Mouse (Mus musculus) lung, embryonic 14.5 days (tissue): ENCODE measurements around the gene Vsig10. TPM values are rescaled to one million over a fixed set of nuclear protein-coding genes. Genes with fewer than 3 reads are reported as not detected.

ENCODE experiments used
- ATAC-seq: fragments of 200-750 bp; cut with Nextera tagmentation; 2 replicates; pipeline ENCODE4 v1.8.0; 2017; ENCODE audit warnings: mild to moderate bottlenecking, moderate TSS enrichment, moderate library complexity; ENCODE audit not compliant: insufficient read depth
- DNase-seq: peaks from one replicate; pipeline ENCODE4 v3.0.0-alpha.2; 2015
- H3K27ac ChIP-seq: fragments of 300-500 bp; sonication (generic); 2 replicates; pipeline ENCODE4 v1.5.1; 2014; ENCODE audit warnings: low read depth, mild to moderate bottlenecking, moderate library complexity
- H3K27me3 ChIP-seq: fragments of 300-500 bp; sonication (generic); 2 replicates; pipeline ENCODE4 v1.6.1; 2014; ENCODE audit warnings: low read length, control low read depth; ENCODE audit not compliant: insufficient read depth
- H3K36me3 ChIP-seq: fragments of 300-500 bp; sonication (generic); 2 replicates; pipeline ENCODE4 v1.6.1; 2014; ENCODE audit warnings: control low read depth; ENCODE audit not compliant: insufficient read depth
- H3K4me1 ChIP-seq: fragments of 300-500 bp; sonication (generic); 2 replicates; pipeline ENCODE4 v1.6.1; 2014; ENCODE audit warnings: antibody characterized with exemption, control low read depth; ENCODE audit not compliant: insufficient read depth
- H3K4me2 ChIP-seq: fragments of 300-500 bp; sonication (generic); 2 replicates; pipeline ENCODE4 v1.6.1; 2014; ENCODE audit warnings: mild to moderate bottlenecking
- H3K4me3 ChIP-seq: fragments of 300-500 bp; sonication (generic); 2 replicates; pipeline ENCODE4 v1.5.1; 2014; ENCODE audit warnings: low read depth, low read length
- H3K9ac ChIP-seq: fragments of 300-500 bp; sonication (generic); 2 replicates; pipeline ENCODE4 v1.6.1; 2014
- H3K9me3 ChIP-seq: fragments of 300-500 bp; sonication (generic); 2 replicates; pipeline ENCODE4 v1.6.1; 2016; ENCODE audit warnings: low read depth, low read length, control low read depth
- CTCF ChIP-seq: IDR thresholded peaks from 2 replicates; pipeline ENCODE4 v1.5.1; 2016; ENCODE audit warnings: antibody characterized with exemption, low read depth
- WGBS: fragments of 180-500 bp; shearing (Covaris S2); extraction: QIAGEN DNeasy Blood & Tissue Kit; methylation state at CpG from one replicate; pipeline ENCODE4 v1.1.7; 2014; 5-methylcytosine and 5-hydroxymethylcytosine counted together
- polyA plus RNA-seq: library from polyadenylated mRNA; unstranded; fragments of >200 nt; fragmentation: Nextera tagmentation; extraction: Ambion mirVana; gene quantifications from 2 replicates; pipeline ENCODE4 v1.2.1, GENCODE M21; 2014

Gene Vsig10
- polyA plus RNA-seq, 1 experiment from 2014 or later: 6.8 TPM

DNA sequence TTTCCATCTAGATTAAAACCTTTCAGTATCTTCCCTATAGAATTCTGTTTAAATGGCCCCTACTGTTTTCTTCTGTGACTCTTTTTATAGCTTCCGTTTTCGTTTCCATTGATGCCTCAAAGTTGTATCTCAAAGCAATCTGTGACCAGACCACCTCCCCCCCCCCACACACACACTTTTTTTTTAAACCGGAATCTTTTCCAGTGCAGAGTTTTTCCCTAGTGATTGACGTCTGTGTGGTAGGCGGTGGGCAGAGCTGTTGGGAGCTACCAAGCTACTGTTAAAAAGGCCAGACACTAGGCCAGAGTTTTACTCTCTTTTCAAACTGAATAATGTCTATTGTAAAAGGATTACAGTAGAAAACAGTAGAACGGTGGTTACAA is 39.4 kb downstream of the Vsig10 start:
- WGBS: 11% methylated on average over 6 of the region's 6 CpGs
- no peak for TF ChIP-seq CTCF

DNA sequence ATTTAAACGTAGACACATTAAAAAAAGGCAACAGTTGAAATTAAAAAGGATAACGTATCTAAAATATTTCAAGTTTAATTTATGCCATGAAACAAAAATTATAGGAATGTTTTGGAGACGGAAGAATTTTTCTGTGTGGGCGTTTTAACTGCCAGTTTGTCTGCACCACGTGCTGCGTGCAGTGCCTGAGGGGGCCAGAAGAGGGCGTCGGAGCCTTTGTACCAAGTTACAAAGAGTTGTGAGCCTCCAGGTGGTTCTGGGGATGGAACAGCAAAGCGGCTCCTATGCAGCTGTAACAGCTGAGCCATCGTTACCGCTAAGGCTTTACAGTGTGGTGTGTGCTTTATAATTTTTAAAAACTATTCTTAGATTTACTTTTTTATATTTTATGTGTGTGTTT is 39.8 kb downstream of the Vsig10 start:
- Histone ChIP-seq H3K9me3 (no peaks in the 10 kb centered on the region), H3K4me2 (peak overlapping the region; percentile 87), H3K4me3 (peak overlapping the region; percentile 92; the same call in 1 of the 2 replicates), H3K36me3 (peaks cover 7% of the 10 kb centered on the region; the same call in 1 of the 2 replicates), H3K9ac (no peak overlapping the region), H3K27ac (no peak overlapping the region), H3K4me1 (peaks cover 30% of the 10 kb centered on the region), H3K27me3 (no peaks in the 10 kb centered on the region)
- ATAC-seq (no peak), DNase-seq (peak; percentile 83)
- 43% methylated on average over 11 of the region's 11 CpGs for WGBS
- TF ChIP-seq CTCF: peak; percentile 67

More for the DNA sequence above, 39.4 kb downstream of the Vsig10 start:
- no peak for ATAC-seq
- Histone ChIP-seq H3K27me3 (no peaks in the 10 kb centered on the region), H3K4me1 (peaks cover 30% of the 10 kb centered on the region), H3K27ac (peak overlapping the region; percentile 94; the same call in 1 of the 2 replicates), H3K9me3 (no peaks in the 10 kb centered on the region), H3K4me2 (peak overlapping the region; percentile 87), H3K36me3 (0 out of 2 replicates have a peak, but pooled peaks cover 2% of the 10 kb centered on the region), H3K4me3 (peak overlapping the region; percentile 92), H3K9ac (peak overlapping the region; percentile 93)
- no peak for DNase-seq

DNA sequence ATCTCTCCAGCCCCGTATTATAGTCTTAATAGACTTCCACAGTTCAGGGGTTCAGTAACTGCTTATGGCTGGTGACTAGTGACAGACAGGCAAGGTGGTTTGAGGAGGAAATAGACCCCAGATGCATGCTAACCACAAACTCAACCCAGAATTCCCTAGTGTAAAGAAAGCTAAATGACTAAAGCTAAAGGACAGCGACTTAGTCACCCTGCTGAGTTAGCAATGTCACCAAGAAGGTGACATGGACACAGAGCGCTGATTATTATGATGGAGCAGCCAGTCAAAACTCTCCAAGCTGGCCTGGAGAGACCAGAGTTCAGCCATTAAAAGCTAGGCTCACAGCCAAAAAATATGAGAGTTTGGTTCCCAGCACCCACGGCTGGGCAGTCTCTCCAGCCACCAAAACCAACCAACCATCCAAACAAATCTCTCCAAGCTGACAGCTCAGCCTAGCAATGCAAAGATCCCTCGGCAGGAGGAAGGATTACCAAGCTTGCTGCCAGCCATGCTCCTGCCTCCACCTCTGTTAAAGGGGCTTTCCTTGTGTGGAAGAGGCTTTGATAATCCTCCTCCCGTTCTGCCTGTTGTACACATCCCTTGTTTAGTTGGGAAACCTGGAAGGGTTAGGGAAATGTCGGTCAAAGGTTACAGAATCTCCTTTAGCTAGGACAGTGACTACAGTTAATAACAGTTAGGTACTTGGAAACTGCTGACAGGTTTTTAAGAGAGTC is 40.8 kb downstream of the Vsig10 start:
- DNase-seq (peak; percentile 65), ATAC-seq (no peak)
- H3K27ac ChIP-seq: peak overlapping the region; percentile 59; the same call in 1 of the 2 replicates
- peaks cover 16% of the 10 kb centered on the region for H3K36me3 ChIP-seq
- H3K9me3 ChIP-seq: no peaks in the 10 kb centered on the region
- H3K9ac ChIP-seq: no peak overlapping the region
- H3K4me3 ChIP-seq: no peak overlapping the region
- no peak for TF ChIP-seq CTCF
- H3K27me3 ChIP-seq: no peaks in the 10 kb centered on the region
- H3K4me1 ChIP-seq: peaks cover 30% of the 10 kb centered on the region
- H3K4me2 ChIP-seq: peak overlapping the region; percentile 41
- WGBS: 30% methylated on average over 7 of the region's 7 CpGs

- H3K4me1 ChIP-seq: peaks cover 26% of the 10 kb centered on the region
- no peak overlapping the region for H3K9ac ChIP-seq
- H3K27ac ChIP-seq: peak overlapping the region; percentile 62
- peak overlapping the region; percentile 41 for H3K4me2 ChIP-seq
- ATAC-seq (no peak), DNase-seq (peak; percentile 38)
- no peaks in the 10 kb centered on the region for H3K9me3 ChIP-seq
- no peak overlapping the region for H3K4me3 ChIP-seq
- TF ChIP-seq CTCF: no peak
- peaks cover 22% of the 10 kb centered on the region for H3K36me3 ChIP-seq
- H3K27me3 ChIP-seq: no peaks in the 10 kb centered on the region
- WGBS: 43% methylated on average over 13 of the region's 13 CpGs
Measured at GRCm38 (mm10) chr5:117360228-117360515, 41.3 kb downstream of the Vsig10 start.

- Histone ChIP-seq H3K4me3 (no peak overlapping the region), H3K4me2 (peak overlapping the region; percentile 41), H3K27me3 (no peaks in the 10 kb centered on the region), H3K36me3 (peaks cover 27% of the 10 kb centered on the region), H3K27ac (peak overlapping the region; percentile 62), H3K9me3 (no peaks in the 10 kb centered on the region), H3K9ac (peak overlapping the region; percentile 10; the same call in 1 of the 2 replicates), H3K4me1 (peaks cover 25% of the 10 kb centered on the region)
- ATAC-seq: no peak
- no peak for TF ChIP-seq CTCF
- DNase-seq: no peak
- WGBS: 33% methylated on average over 13 of the region's 13 CpGs
Measured at GRCm38 (mm10) chr5:117360631-117361541, 42.0 kb downstream of the Vsig10 start.

GRCm38 (mm10) chr5:117361590-117361989 is 42.7 kb downstream of the Vsig10 start:
- TF ChIP-seq CTCF: no peak
- no peaks in the 10 kb centered on the region for H3K9me3 ChIP-seq
- no peak overlapping the region for H3K9ac ChIP-seq
- H3K27ac ChIP-seq: no peak overlapping the region
- peaks cover 20% of the 10 kb centered on the region for H3K4me1 ChIP-seq
- no peak overlapping the region for H3K4me2 ChIP-seq
- ATAC-seq (no peak), DNase-seq (no peak)
- WGBS: 87% methylated on average over 4 of the region's 4 CpGs
- no peak overlapping the region for H3K4me3 ChIP-seq
- no peaks in the 10 kb centered on the region for H3K27me3 ChIP-seq
- peaks cover 34% of the 10 kb centered on the region for H3K36me3 ChIP-seq
